Mouse (Mus musculus): Measurements from ENCODE around the gene Mast3. TPM values are rescaled to one million over a fixed set of nuclear protein-coding genes. Genes with fewer than 3 reads are reported as not detected.

Gene Mast3
- polyA plus RNA-seq, 1 experiment, result 175 TPM

GRCm38 (mm10) chr8:70755661-70756475, 49.0 kb downstream of the Mast3 start:
- WGBS, result 87% methylated on average over 24 of the region's 24 CpGs
- no peak for TF ChIP-seq CTCF (IDR thresholded peaks at IDR 0.05; ENCODE audit: extremely low read depth, insufficient read depth, insufficient read length, insufficient replicate concordance)
- TF ChIP-seq POLR2A (IDR thresholded peaks at IDR 0.05; ENCODE audit: low read depth, low read length), result no peak
- H3K36me3 ChIP-seq (ENCODE audit: control insufficient read depth, insufficient read depth, low read length), result peaks cover 5% of the 10 kb centered on the region; the same call in 1 of the 2 replicates
- DNase-seq (ENCODE audit: low read depth in 1 of 2, low spot score in 2 of 2), result peak in 1 of 2 experiments; percentile 4
- H3K27me3 ChIP-seq (ENCODE audit: control insufficient read depth, insufficient read depth, low read length), result no peaks in the 10 kb centered on the region
- H3K4me3 ChIP-seq (ENCODE audit: extremely low read depth, insufficient read depth, insufficient read length), result no peak overlapping the region
- no peak overlapping the region for H3K27ac ChIP-seq (ENCODE audit: insufficient read depth, low read length)
- H3K4me1 ChIP-seq (ENCODE audit: control insufficient read depth, insufficient read depth, insufficient read length), result peaks cover 21% of the 10 kb centered on the region

GRCm38 (mm10) chr8:70754871-70755660, 49.8 kb downstream of the Mast3 start:
- Histone ChIP-seq H3K36me3 (ENCODE audit: control insufficient read depth, insufficient read depth, low read length) (peaks cover 5% of the 10 kb centered on the region; the same call in 1 of the 2 replicates), H3K27ac (ENCODE audit: insufficient read depth, low read length) (peak overlapping the region; percentile 42), H3K27me3 (ENCODE audit: control insufficient read depth, insufficient read depth, low read length) (no peaks in the 10 kb centered on the region), H3K4me3 (ENCODE audit: extremely low read depth, insufficient read depth, insufficient read length) (peak overlapping the region; percentile 67), H3K4me1 (ENCODE audit: control insufficient read depth, insufficient read depth, insufficient read length) (peaks cover 19% of the 10 kb centered on the region)
- DNase-seq (ENCODE audit: low read depth in 1 of 2, low spot score in 2 of 2), result peak in 1 of 2 experiments; percentile 49
- TF ChIP-seq POLR2A (IDR thresholded peaks at IDR 0.05; ENCODE audit: low read depth, low read length), result no peak
- TF ChIP-seq CTCF (IDR thresholded peaks at IDR 0.05; ENCODE audit: extremely low read depth, insufficient read depth, insufficient read length, insufficient replicate concordance), result no peak
- 9% methylated on average over 50 of the region's 50 CpGs for WGBS

GRCm38 (mm10) chr8:70754043-70754870, 50.6 kb downstream of the Mast3 start, which contains the start of gene Rab3a:
Gene Rab3a, plus strand, starts transcription at chr8:70754679.
- Histone ChIP-seq H3K27me3 (ENCODE audit: control insufficient read depth, insufficient read depth, low read length) (no peaks in the 10 kb centered on the region), H3K36me3 (ENCODE audit: control insufficient read depth, insufficient read depth, low read length) (peaks cover 5% of the 10 kb centered on the region; the same call in 1 of the 2 replicates), H3K4me1 (ENCODE audit: control insufficient read depth, insufficient read depth, insufficient read length) (peaks cover 15% of the 10 kb centered on the region), H3K4me3 (ENCODE audit: extremely low read depth, insufficient read depth, insufficient read length) (peak within 1 kb of the TSS; percentile 67), H3K27ac (ENCODE audit: insufficient read depth, low read length) (peak within 1 kb of the TSS; percentile 71)
- peak; percentile 97 for DNase-seq (ENCODE audit: low read depth in 1 of 2, low spot score in 2 of 2)
- no peak for TF ChIP-seq POLR2A (IDR thresholded peaks at IDR 0.05; ENCODE audit: low read depth, low read length)
- 8% methylated on average over 37 of the region's 37 CpGs for WGBS

- H3K4me1 ChIP-seq (ENCODE audit: control insufficient read depth, insufficient read depth, insufficient read length), result peaks cover 15% of the 10 kb centered on the region
- peaks cover 5% of the 10 kb centered on the region; the same call in 1 of the 2 replicates for H3K36me3 ChIP-seq (ENCODE audit: control insufficient read depth, insufficient read depth, low read length)
- WGBS, result 5% methylated on average over 21 of the region's 21 CpGs
- DNase-seq (ENCODE audit: low read depth in 1 of 2, low spot score in 2 of 2), result peak in 1 of 2 experiments; percentile 80
- H3K27ac ChIP-seq (ENCODE audit: insufficient read depth, low read length), result peak overlapping the region; percentile 71
- H3K27me3 ChIP-seq (ENCODE audit: control insufficient read depth, insufficient read depth, low read length), result no peaks in the 10 kb centered on the region
- peak overlapping the region; percentile 9; the same call in 1 of the 2 replicates for H3K4me3 ChIP-seq (ENCODE audit: extremely low read depth, insufficient read depth, insufficient read length)
- TF ChIP-seq POLR2A (IDR thresholded peaks at IDR 0.05; ENCODE audit: low read depth, low read length) (peak; percentile 20; the same call in 1 of the 2 replicates), CTCF (IDR thresholded peaks at IDR 0.05; ENCODE audit: extremely low read depth, insufficient read depth, insufficient read length, insufficient replicate concordance) (no peak)
Observed at GRCm38 (mm10) chr8:70753151-70753550, 51.7 kb downstream of the Mast3 start.

GRCm38 (mm10) chr8:70752000-70752764, 52.7 kb downstream of the Mast3 start:
- TF ChIP-seq POLR2A (IDR thresholded peaks at IDR 0.05; ENCODE audit: low read depth, low read length), result no peak
- TF ChIP-seq CTCF (IDR thresholded peaks at IDR 0.05; ENCODE audit: extremely low read depth, insufficient read depth, insufficient read length, insufficient replicate concordance), result peak; percentile 51; the same call in 1 of the 2 replicates
- Histone ChIP-seq H3K27ac (ENCODE audit: insufficient read depth, low read length) (peak overlapping the region; percentile 71), H3K4me3 (ENCODE audit: extremely low read depth, insufficient read depth, insufficient read length) (no peak overlapping the region), H3K4me1 (ENCODE audit: control insufficient read depth, insufficient read depth, insufficient read length) (peaks cover 15% of the 10 kb centered on the region), H3K36me3 (ENCODE audit: control insufficient read depth, insufficient read depth, low read length) (peaks cover 5% of the 10 kb centered on the region; the same call in 1 of the 2 replicates), H3K27me3 (ENCODE audit: control insufficient read depth, insufficient read depth, low read length) (no peaks in the 10 kb centered on the region)
- peak in 1 of 2 experiments; percentile 76 for DNase-seq (ENCODE audit: low read depth in 1 of 2, low spot score in 2 of 2)
- 18% methylated on average over 11 of the region's 11 CpGs for WGBS

Measured in spleen, adult 2 months (tissue).